Mouse (Mus musculus) frontal cortex, adult (tissue): ENCODE data around the gene Matk.

Experiments
- ATAC-seq: cut with Nextera tagmentation; 2 replicates; pipeline ENCODE4 v1.9.2; 2017; ENCODE audit warnings: mild to moderate bottlenecking, moderate library complexity, mixed read lengths; ENCODE audit not compliant: low TSS enrichment

Matk gene

DNA sequence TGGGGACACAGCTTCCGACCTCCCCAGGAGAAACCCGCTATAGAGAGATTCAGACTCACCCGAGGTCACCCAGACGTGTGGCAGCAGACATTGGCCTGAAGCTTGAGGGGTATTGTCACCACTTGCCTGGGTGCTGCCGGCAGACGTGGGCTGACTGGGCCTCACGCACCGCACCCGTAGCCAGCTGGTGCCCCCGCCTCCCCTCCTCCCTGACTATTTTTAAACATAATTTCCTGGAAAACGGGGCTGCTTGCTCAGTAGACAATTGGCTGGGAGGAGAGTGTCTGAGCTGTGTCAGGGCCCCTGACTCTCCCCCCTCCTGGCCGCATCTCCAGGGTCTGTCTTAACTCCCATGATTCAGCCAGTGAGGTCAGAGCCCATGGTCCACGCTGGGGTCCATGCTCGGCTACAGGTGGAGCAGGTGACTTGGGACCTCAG lies 50.1 kb downstream of the Matk start:
- ATAC-seq, result peak; percentile 18

- no peak for ATAC-seq
Observed at GRCm38 (mm10) chr10:81303258-81303657, 50.5 kb downstream of the Matk start.

DNA sequence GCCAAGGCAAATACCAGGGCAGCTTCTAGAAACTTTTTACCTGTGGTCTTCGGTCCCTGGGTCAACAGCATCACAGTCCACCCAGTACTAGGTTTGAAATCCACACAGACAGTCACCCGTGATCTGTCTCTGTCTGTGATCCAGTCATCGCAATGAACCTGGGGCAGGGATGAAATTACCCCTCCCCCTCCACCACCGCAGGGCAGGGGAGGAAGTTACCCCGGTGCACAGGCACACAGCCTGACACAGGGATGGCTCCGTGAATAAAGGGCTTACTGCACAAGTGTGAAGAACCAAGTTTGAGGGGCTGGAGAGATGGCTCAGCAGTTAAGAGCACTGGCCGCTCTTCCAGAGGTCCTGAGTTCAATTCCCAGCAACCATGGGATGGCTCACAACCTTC lies 51.0 kb downstream of the Matk start:
- ATAC-seq, result no peak

- ATAC-seq, result no peak
Observed at GRCm38 (mm10) chr10:81304597-81305238, 52.0 kb downstream of the Matk start.

- no peak for ATAC-seq
Observed at GRCm38 (mm10) chr10:81305663-81306062, 52.9 kb downstream of the Matk start.

GRCm38 (mm10) chr10:81306173-81306668 lies 53.5 kb downstream of the Matk start:
- ATAC-seq, result no peak

- ATAC-seq, result peak; percentile 39
Observed at GRCm38 (mm10) chr10:81306837-81307682, 54.3 kb downstream of the Matk start.

GRCm38 (mm10) chr10:81309571-81309970 lies 56.8 kb downstream of the Matk start:
- ATAC-seq, result no peak
